Mouse (Mus musculus) heart, postnatal 4 days (tissue): ENCODE measurements around the gene BC035947. TPM values are rescaled to one million over a fixed set of nuclear protein-coding genes. Genes with fewer than 3 reads are reported as not detected.

ENCODE experiments used
- DNase-seq: peaks from one replicate; pipeline ENCODE4 v3.0.0; 2021
- total RNA-seq, 2 experiments: library from RNA; stranded (reverse); gene quantifications; 2 replicates each; pipeline ENCODE4 v1.2.3; 2021

BC035947 gene
- total RNA-seq, 2 experiments from 2014 or later = not detected

DNA sequence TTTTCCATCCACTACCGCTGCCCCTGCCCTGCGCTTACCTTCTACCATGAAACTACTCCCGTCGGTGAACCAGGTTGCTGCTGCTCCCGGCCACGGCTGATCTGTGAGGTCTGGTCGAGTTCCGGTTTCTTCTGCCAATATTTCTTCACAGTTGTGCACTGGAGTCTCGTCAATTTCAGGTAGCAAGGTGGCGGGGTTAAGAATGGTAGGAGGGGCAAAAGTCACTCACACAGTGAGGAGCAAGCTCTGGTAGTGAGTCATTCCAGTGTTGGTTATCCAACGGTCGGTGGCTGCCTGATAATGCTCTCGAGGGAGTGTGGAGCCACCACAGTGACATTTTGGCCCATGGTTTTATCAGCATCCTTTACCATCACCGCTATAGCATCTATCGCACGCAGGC, 10.9 kb downstream of the BC035947 start:
- DNase-seq = no peak

DNA sequence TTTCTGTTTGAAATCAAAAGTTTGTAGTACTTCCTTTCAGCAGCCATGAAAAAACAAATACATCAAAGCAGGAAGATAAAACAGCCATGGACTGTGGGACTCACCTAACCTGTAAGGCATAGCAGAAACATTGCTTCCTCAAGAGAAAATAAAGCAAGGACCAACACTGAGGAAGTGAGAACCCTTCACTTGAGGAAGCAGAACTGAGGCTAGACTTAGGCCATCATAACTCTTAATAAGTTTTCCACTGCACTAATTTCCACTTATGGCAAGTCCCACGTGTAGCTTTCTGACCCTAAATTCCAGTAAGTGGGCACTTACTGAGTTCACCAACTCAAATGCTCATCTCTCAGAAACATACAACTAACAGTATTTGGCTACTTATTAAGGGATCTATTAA, 21.8 kb downstream of the BC035947 start:
- DNase-seq = no peak

DNA sequence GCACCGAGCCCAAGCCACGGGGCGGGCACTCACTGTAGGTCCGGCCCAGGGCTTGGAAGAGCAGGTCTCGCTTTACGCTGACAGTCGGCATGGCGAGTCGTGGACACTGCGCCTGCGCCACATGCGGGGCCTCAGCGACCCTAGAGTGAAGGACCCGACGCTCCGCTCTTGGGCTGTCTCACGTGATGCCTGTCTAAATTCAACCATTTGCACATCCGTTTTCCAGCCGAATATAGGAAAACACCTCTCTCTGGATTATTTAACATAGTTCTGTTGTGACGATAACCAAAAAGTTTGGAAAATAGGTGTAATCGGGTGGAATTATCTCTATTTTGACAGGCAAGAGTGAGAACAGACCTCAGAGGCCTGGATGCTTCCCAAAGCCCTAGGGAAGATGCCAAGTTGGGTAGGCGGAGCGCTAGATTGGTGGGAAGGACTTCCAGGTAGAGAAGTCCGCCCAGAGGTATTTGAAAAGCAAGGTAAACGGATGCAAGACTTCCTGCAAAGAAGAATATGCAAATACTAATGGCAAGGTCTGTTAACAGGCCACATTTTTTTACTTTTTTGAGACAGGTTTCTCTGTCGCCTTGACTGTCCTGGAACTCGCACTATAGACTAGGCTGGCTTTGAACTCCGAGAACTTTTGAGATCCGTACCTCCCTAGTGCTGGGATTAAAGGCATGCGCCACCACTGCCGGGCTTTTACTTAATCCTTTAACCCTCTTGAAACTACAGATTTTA, 23.0 kb downstream of the BC035947 start, which contains the start of gene Farsb:
Farsb (minus strand) TSS at position 146 of the 741 bp plus-strand sequence.
- peak; percentile 94 for DNase-seq

DNA sequence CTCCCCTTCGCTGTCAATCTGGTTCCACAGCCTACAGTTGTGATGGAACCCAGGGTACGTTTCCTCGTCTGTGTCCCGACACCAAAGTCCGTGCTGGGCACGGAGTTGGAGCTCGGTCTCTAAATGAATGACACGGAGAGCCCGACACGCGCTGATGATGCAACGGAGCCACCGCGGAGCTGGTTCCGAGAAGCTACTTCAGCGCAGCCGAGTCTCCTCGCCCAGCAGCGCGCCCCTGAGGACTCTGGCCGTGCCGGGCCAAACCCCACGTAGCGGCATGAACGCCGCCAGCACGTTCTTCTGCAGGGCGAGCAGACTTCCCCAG, 23.6 kb downstream of the BC035947 start:
- DNase-seq = no peak

DNA sequence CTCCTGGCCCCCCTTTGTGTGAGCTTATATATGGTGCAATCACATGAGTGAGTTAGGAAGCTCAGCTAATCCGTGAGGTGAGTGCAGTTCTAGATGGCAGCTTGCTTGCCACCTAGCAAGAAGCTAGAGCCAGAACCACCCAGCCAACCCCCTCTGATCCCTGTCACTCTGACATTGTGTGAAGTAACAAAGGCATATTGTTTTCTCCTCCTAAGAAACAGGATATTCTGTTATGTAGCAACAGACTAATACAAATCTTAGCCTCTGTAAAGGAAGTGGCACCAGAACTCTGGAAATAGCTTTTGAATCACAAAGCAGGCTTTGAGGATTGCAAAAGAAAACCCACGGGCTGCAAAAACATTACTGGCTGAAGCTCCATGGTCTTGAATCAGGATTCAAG, 27.6 kb downstream of the BC035947 start:
- no peak for DNase-seq

DNA sequence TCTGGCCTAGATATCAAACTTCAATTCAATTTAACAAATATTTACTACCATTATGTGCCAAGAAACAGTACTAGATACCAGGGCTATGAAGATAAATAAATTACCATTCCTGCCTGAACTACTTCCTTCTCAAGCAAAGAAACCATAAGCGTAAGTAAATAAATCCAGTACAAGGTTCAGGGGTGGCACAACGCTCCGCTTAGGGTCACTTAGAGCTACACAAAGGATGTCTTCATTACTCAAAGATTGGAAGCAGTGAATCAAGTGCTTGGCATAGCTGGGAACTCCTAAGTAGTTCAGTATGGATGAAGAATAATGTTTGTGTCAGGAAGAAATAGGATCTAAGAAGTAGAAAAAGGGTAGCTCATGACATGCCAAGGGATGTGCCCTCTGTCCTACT, 28.5 kb downstream of the BC035947 start:
- no peak for DNase-seq

DNA sequence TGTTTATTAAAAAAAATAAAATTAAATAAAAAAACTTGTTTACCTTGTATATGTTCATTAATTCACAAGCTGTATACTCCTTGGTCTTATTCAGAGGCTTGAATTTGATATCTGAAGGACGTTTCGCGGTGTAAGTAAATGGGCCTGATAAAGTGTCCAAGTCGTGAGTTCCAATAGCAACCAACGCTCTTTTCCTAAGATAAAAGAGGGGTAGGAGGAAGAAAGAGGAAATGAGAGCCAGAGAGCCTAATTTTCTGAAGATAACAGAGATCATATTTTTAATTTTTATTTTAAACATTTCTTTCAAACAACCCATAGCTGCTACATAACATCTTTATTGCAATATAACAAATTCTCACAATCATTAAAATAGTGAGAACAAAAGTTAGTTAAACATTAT, 39.5 kb downstream of the BC035947 start:
- no peak for DNase-seq

DNA sequence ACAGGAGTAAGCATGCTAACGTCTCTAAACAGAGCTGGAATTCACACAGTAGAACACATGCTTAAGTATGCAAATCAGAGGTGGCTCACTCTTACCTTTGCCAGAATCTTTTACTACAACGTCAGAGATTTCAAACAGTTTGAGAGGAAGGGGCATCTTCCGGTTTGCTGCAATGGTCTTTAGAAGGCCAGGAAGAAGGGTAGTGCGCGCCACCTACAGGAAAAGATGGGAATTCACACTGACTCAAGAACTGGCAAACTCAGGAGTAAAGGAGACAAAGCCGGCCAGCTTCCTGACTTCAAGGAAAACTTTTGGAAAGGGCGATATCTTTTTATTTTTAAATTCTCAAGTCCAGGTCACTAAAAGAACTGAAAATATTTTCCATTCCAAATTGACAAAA, 57.3 kb downstream of the BC035947 start:
- peak; percentile 33 for DNase-seq

DNA sequence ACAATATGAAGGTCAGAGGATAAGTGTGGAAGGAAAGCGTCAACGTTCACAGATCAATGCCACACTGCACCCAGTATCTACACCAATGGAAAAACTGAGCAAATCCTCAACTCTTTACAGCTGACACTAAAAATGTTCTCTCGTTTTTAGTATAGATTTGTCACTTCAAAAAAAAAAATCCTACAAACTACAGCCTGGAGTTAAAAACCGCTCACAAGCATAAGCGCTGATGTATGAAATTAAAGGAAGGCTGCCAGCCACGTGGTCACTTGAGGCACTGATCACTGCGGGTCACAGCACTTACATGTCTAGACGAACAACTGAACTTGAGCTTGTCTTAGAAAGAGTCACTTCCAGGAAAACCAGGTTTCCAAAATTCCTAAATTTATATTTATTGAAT, 58.1 kb downstream of the BC035947 start:
- no peak for DNase-seq

DNA sequence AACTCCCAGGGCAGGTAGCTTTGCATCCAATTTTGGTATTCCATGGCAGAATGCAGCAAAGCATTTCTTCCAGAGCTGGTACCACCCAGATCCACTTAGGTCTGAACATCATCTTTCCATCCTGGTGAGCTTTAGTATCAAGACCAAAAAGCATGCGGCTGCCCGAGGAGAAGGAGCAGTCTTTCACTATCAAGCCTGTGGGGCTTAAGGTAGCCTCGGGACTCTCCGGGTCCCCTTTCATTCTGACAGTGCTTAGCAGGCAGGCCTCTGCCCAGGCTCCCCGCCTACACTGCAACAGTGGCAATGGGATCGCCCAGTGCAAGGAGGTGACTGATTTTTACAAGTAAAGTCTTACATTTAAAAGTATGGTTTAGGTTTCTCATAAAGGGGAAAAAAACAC, 59.4 kb downstream of the BC035947 start:
- DNase-seq = no peak

DNA sequence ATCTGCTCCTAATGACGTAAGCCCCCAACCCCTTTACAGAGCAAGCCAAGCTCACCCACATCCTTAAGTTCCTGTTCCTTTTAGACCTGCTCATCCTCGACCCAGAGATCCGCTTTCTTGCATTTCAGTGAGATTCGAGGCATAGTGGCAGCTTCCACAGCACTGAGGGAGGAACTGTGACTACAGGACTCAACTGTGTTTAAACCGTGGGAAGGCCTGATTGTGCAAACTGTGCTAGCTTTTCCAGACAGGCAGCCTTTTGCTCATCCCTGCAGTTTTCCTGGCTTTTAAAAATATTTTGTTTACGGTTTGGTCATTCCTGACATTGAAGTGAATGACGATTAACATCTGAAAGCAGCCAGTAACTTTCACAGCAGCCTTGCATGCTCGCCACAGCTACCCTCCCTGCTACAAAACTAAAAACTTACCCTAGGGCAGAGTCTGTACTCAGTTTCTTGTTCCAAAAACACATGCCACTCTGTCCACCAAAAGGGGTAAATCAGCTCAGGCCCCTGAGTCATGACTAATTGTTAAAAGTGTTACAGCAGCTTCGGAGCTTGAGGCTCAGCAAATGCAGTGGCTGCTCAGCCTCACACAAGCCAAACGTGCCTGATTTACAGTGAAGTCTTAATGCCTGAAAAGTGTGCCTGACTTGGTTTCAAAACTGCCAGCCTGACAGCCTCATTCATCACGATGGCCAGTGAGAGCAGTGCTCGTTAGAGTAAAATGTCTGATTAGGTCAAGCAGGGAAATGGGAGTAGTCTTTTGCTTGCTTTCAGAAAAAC, 60.7 kb downstream of the BC035947 start:
- DNase-seq = no peak

DNA sequence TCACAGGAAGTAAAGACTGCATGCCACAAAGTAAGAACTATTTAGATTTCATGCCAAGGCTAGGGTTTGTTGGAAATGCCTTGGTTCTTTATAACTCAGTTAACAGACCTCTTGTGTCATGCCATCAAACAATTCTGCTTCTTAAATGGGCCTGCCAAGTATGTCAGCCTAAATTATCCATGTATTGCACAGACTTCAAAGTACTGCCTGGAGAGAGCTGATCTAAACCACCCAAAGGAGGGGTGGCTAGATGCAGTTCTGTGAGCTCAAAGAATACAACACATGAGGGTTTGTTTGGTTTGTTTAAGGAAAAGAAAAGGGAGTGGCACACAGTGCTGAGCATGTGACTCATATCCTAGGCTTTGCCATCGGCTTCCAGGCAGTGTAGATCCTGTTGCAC, 63.9 kb downstream of the BC035947 start:
- DNase-seq = no peak

Other genes with a start within 250 kb of the BC035947 start
- under 1 TPM; 0.10 to 0.11 TPM for gene Sgpp2, start 201.8 kb downstream of the BC035947 start, total RNA-seq
- 10 to 100 TPM; 52.5 to 54.5 TPM for gene Farsb, start 23.3 kb downstream of the BC035947 start, total RNA-seq
- gene Mogat1, start 1.2 kb downstream of the BC035947 start, total RNA-seq = not detected
- gene Acsl3, start 145.7 kb upstream of the BC035947 start, total RNA-seq = 10 to 100 TPM; 26.2 to 26.8 TPM
- 1 to 10 TPM; 4.7 to 4.9 TPM for gene Utp14b, start 145.9 kb upstream of the BC035947 start, total RNA-seq